Mouse (Mus musculus): ENCODE measurements around the gene 5730522E02Rik.

Gene 5730522E02Rik

GRCm38 (mm10) chr11:25819789-25820188 is 390.8 kb downstream of the 5730522E02Rik start:
- no peak for DNase-seq (ENCODE audit: low spot score in 2 of 2)

GRCm38 (mm10) chr11:25813446-25813845 is 397.1 kb downstream of the 5730522E02Rik start:
- no peak for DNase-seq (ENCODE audit: low spot score in 2 of 2)

GRCm38 (mm10) chr11:25787691-25788090 is 422.9 kb downstream of the 5730522E02Rik start:
- no peak for DNase-seq (ENCODE audit: low spot score in 2 of 2)

GRCm38 (mm10) chr11:25772231-25772630 is 438.3 kb downstream of the 5730522E02Rik start:
- DNase-seq (ENCODE audit: low spot score in 2 of 2) = no peak

GRCm38 (mm10) chr11:25770991-25771568 is 439.5 kb downstream of the 5730522E02Rik start:
- no peak for DNase-seq (ENCODE audit: low spot score in 2 of 2)

- no peak for DNase-seq (ENCODE audit: low spot score in 2 of 2)
Observed at GRCm38 (mm10) chr11:25767584-25768333, 442.8 kb downstream of the 5730522E02Rik start.

GRCm38 (mm10) chr11:25753156-25753899 is 457.2 kb downstream of the 5730522E02Rik start:
- no peak for DNase-seq (ENCODE audit: low spot score in 2 of 2)

GRCm38 (mm10) chr11:25752418-25752817 is 458.1 kb downstream of the 5730522E02Rik start:
- DNase-seq (ENCODE audit: low spot score in 2 of 2) = no peak

GRCm38 (mm10) chr11:25747098-25747862 is 463.3 kb downstream of the 5730522E02Rik start:
- DNase-seq (ENCODE audit: low spot score in 2 of 2) = no peak

- DNase-seq (ENCODE audit: low spot score in 2 of 2) = no peak
Observed at GRCm38 (mm10) chr11:25743664-25744063, 466.9 kb downstream of the 5730522E02Rik start.

GRCm38 (mm10) chr11:25737255-25737654 is 473.3 kb downstream of the 5730522E02Rik start:
- DNase-seq (ENCODE audit: low spot score in 2 of 2) = peak in 1 of 2 experiments; percentile 13

GRCm38 (mm10) chr11:25729476-25729875 is 481.1 kb downstream of the 5730522E02Rik start:
- DNase-seq (ENCODE audit: low spot score in 2 of 2) = no peak

- DNase-seq (ENCODE audit: low spot score in 2 of 2) = peak in 1 of 2 experiments; percentile 20
Observed at GRCm38 (mm10) chr11:25715447-25716321, 494.9 kb downstream of the 5730522E02Rik start.

- no peak for DNase-seq (ENCODE audit: low spot score in 2 of 2)
Observed at GRCm38 (mm10) chr11:25710559-25710958, 500.0 kb downstream of the 5730522E02Rik start.

- DNase-seq (ENCODE audit: low spot score in 2 of 2) = no peak
Observed at GRCm38 (mm10) chr11:25709892-25710291, 500.7 kb downstream of the 5730522E02Rik start.

GRCm38 (mm10) chr11:25704332-25705168 is 506.0 kb downstream of the 5730522E02Rik start:
- no peak for DNase-seq (ENCODE audit: low spot score in 2 of 2)

GRCm38 (mm10) chr11:25702791-25703190 is 507.8 kb downstream of the 5730522E02Rik start:
- no peak for DNase-seq (ENCODE audit: low spot score in 2 of 2)

- no peak for DNase-seq (ENCODE audit: low spot score in 2 of 2)
Observed at GRCm38 (mm10) chr11:25697508-25698193, 512.9 kb downstream of the 5730522E02Rik start.

- DNase-seq (ENCODE audit: low spot score in 2 of 2) = no peak
Observed at GRCm38 (mm10) chr11:25696168-25696567, 514.4 kb downstream of the 5730522E02Rik start.

Measured in frontal cortex, postnatal 14 days (tissue).